In the genomic region with DNA sequence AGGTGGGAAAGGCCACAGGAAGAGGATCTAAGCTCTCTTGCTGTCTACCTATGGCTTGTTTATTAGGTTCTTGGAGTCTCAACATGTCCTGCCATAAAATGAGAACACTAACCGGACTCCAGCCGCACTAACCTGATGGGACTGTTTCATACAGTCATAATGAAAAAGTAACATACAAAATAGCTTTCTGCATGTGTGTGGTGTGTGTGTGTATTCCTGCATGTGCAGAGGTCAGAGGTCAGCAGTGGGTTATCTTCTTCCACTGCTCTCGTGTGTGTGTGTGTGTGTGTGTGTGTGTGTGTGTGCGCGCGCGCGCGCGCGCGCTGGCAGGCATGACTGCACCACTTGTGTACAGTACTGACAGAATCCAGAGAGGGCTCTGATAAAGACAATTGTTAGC, we compare ENCODE assay signal across 10 mouse cellular contexts. TPM values are rescaled to one million over a fixed set of nuclear protein-coding genes. Genes with fewer than 3 reads are reported as not detected.
DNase-seq lines count a peak whose midpoint lies in the region; ATAC-seq and TF ChIP-seq lines count a peak whose summit lies in the region.
"Had no signal": no experiment of that assay in that cellular context is flagged by ENCODE, and none has a peak within 500 bp of the region (broad histone marks: within the 10 kb centered on the region; RNA-seq: fewer than 3 reads in every experiment).

No protein-coding gene starts in this region.

- no peak for TF ChIP-seq CTCF in E14TG2a.4 (conservative IDR thresholded peaks at IDR 0.05; ENCODE audit: low read length)

- no peak for ATAC-seq in forebrain, embryonic 13.5 days
- ATAC-seq in forebrain, embryonic 15.5 days (replicated peaks): no peak
- no peak for ATAC-seq in kidney, embryonic 15.5 days (replicated peaks; ENCODE audit: low FRiP score)
- no peak for ATAC-seq in limb, embryonic 11.5 days (ENCODE audit: insufficient number of reproducible peaks, low FRiP score, low TSS enrichment, low read depth)
- ATAC-seq in megakaryocyte progenitor cell, adult 5-6 weeks (replicated peaks; ENCODE audit: poor library complexity): no peak

- no peaks in the 10 kb centered on the region for H3K9me3 ChIP-seq in forebrain, embryonic 13.5 days (replicated peaks)
- no peaks in the 10 kb centered on the region for H3K9me3 ChIP-seq in forebrain, embryonic 15.5 days
- H3K9me3 ChIP-seq in kidney, embryonic 15.5 days (replicated peaks): no peaks in the 10 kb centered on the region
- H3K9me3 ChIP-seq in E14TG2a.4 (ENCODE audit: low read length): no peaks in the 10 kb centered on the region
- H3K9me3 ChIP-seq in limb, embryonic 11.5 days (ENCODE audit: control insufficient read depth, low read length): no peaks in the 10 kb centered on the region

- 92% methylated on average over 12 of the region's 12 CpGs for WGBS in forebrain, embryonic 13.5 days
- 95% methylated on average over 12 of the region's 12 CpGs for WGBS in forebrain, embryonic 15.5 days
- WGBS in kidney, embryonic 15.5 days: 89% methylated on average over 12 of the region's 12 CpGs
- WGBS in limb, embryonic 11.5 days: 91% methylated on average over 12 of the region's 12 CpGs

- H3K4me2 ChIP-seq in forebrain, embryonic 13.5 days: no peak overlapping the region
- no peak overlapping the region for H3K4me2 ChIP-seq in forebrain, embryonic 15.5 days (replicated peaks)
- H3K4me2 ChIP-seq in kidney, embryonic 15.5 days: no peak overlapping the region
- no peak overlapping the region for H3K4me2 ChIP-seq in limb, embryonic 11.5 days (ENCODE audit: low read depth, severe bottlenecking)

- H3K4me3 ChIP-seq in forebrain, embryonic 13.5 days: no peak overlapping the region
- H3K4me3 ChIP-seq in forebrain, embryonic 15.5 days: no peak overlapping the region
- no peak overlapping the region for H3K4me3 ChIP-seq in kidney, embryonic 15.5 days (replicated peaks)
- peak overlapping the region; percentile 43 for H3K4me3 ChIP-seq in E14TG2a.4 (replicated peaks; ENCODE audit: low read length)
- no peak overlapping the region for H3K4me3 ChIP-seq in limb, embryonic 11.5 days (ENCODE audit: low read depth, low read length)

- H3K9ac ChIP-seq in forebrain, embryonic 13.5 days: no peak overlapping the region
- no peak overlapping the region for H3K9ac ChIP-seq in forebrain, embryonic 15.5 days (replicated peaks)
- H3K9ac ChIP-seq in kidney, embryonic 15.5 days: no peak overlapping the region
- no peak overlapping the region for H3K9ac ChIP-seq in limb, embryonic 11.5 days (ENCODE audit: low read length)

- H3K27me3 ChIP-seq in forebrain, embryonic 13.5 days: no peaks in the 10 kb centered on the region
- no peaks in the 10 kb centered on the region for H3K27me3 ChIP-seq in forebrain, embryonic 15.5 days
- no peaks in the 10 kb centered on the region for H3K27me3 ChIP-seq in kidney, embryonic 15.5 days
- H3K27me3 ChIP-seq in E14TG2a.4 (ENCODE audit: insufficient read depth, low read length): no peaks in the 10 kb centered on the region
- H3K27me3 ChIP-seq in limb, embryonic 11.5 days (ENCODE audit: control insufficient read depth, insufficient read depth, low read length): no peaks in the 10 kb centered on the region

- no peak for DNase-seq in kidney, adult 9 months
- DNase-seq in limb, embryonic 11.5 days (ENCODE audit: low spot score): no peak
- DNase-seq in adrenal gland, postnatal 4 days (ENCODE audit: low spot score in 2 of 2): no peak
- DNase-seq: cerebellum, postnatal 10 days; lung, adult 2 months had no signal

- H3K4me1 ChIP-seq in forebrain, embryonic 13.5 days: peaks cover 18% of the 10 kb centered on the region
- peaks cover 15% of the 10 kb centered on the region for H3K4me1 ChIP-seq in forebrain, embryonic 15.5 days
- peaks cover 95% of the 10 kb centered on the region for H3K4me1 ChIP-seq in kidney, embryonic 15.5 days
- peaks cover 97% of the 10 kb centered on the region for H3K4me1 ChIP-seq in E14TG2a.4 (replicated peaks; ENCODE audit: low read depth, low read length)
- peaks cover 13% of the 10 kb centered on the region for H3K4me1 ChIP-seq in limb, embryonic 11.5 days (ENCODE audit: control insufficient read depth, insufficient read depth, low read length)

- H3K27ac ChIP-seq in forebrain, embryonic 13.5 days: peak overlapping the region; percentile 25; the same call in 1 of the 2 replicates
- H3K27ac ChIP-seq in forebrain, embryonic 15.5 days (replicated peaks): no peak overlapping the region
- H3K27ac ChIP-seq in kidney, embryonic 15.5 days: peak overlapping the region; percentile 83
- H3K27ac ChIP-seq in limb, embryonic 11.5 days (replicated peaks; ENCODE audit: low read depth, low read length): peak overlapping the region; percentile 53; the same call in 1 of the 2 replicates

- peaks cover 12% of the 10 kb centered on the region; the same call in 1 of the 2 replicates for H3K36me3 ChIP-seq in forebrain, embryonic 13.5 days (ENCODE audit: poor library complexity, severe bottlenecking)
- H3K36me3 ChIP-seq in forebrain, embryonic 15.5 days: no peaks in the 10 kb centered on the region
- H3K36me3 ChIP-seq in kidney, embryonic 15.5 days: peaks cover 13% of the 10 kb centered on the region
- peaks cover 70% of the 10 kb centered on the region for H3K36me3 ChIP-seq in E14TG2a.4 (ENCODE audit: insufficient read depth, low read length)
- no peaks in the 10 kb centered on the region for H3K36me3 ChIP-seq in limb, embryonic 11.5 days (ENCODE audit: control insufficient read depth, insufficient read depth, low read length)

RNA-seq across cellular contexts. Expression of a gene that starts 13.7 kb away (rescaled TPM):
- polyA plus RNA-seq in forebrain, embryonic 13.5 days (2015; fragmentation: Nextera tagmentation; extraction: Ambion mirVana): 13.4 and 14.4 TPM in 2 replicates
- 12.3 and 12.4 TPM in 2 replicates for polyA plus RNA-seq in forebrain, embryonic 15.5 days (2015; fragmentation: Nextera tagmentation; extraction: Ambion mirVana)
- 56.2 and 60.2 TPM in 2 replicates for polyA plus RNA-seq in kidney, embryonic 15.5 days (2015; fragmentation: Nextera tagmentation; extraction: Ambion mirVana)
- polyA plus RNA-seq in limb, embryonic 11.5 days (2014; fragmentation: Nextera tagmentation; extraction: Ambion mirVana): 33.2 and 38.1 TPM in 2 replicates
- 100 to 1,000 TPM; 251 to 311 TPM for total RNA-seq in adrenal gland, postnatal 4 days (2021)
- 167 and 191 TPM in 2 replicates for total RNA-seq in megakaryocyte progenitor cell, adult 5-6 weeks (2015)
- total RNA-seq in megakaryocyte progenitor cell, adult 5-6 weeks (2017): 238 and 338 TPM in 2 replicates
